Mouse (Mus musculus): ENCODE data around the gene Selenbp2. TPM values are rescaled to one million over a fixed set of nuclear protein-coding genes. Genes with fewer than 3 reads are reported as not detected.
"Not testable (repeated sequence)": the region's sequence is repeated elsewhere in the genome, so short reads cannot be mapped to it uniquely, and the experiment has no call there.

Selenbp2 gene
- total RNA-seq, 2 experiments from 2014 or later: 1.7 to 2.6 TPM

GRCm38 (mm10) chr3:94691694-94692093, 1.7 kb upstream of the Selenbp2 start:
- not testable (repeated sequence) for DNase-seq

GRCm38 (mm10) chr3:94693874-94694273, 518 bp downstream of the Selenbp2 start:
- DNase-seq: not testable (repeated sequence)

GRCm38 (mm10) chr3:94695591-94695990, 2.2 kb downstream of the Selenbp2 start:
- not testable (repeated sequence) for DNase-seq

- DNase-seq: not testable (repeated sequence)
Measured at GRCm38 (mm10) chr3:94696257-94696656, 2.9 kb downstream of the Selenbp2 start.

- not testable (repeated sequence) for DNase-seq
Measured at GRCm38 (mm10) chr3:94702163-94702810, 8.9 kb downstream of the Selenbp2 start.

GRCm38 (mm10) chr3:94702856-94703255, 9.5 kb downstream of the Selenbp2 start:
- no peak for DNase-seq

GRCm38 (mm10) chr3:94703364-94703763, 10.0 kb downstream of the Selenbp2 start:
- DNase-seq: not testable (repeated sequence)

- DNase-seq: not testable (repeated sequence)
Measured at GRCm38 (mm10) chr3:94710591-94710990, 17.2 kb downstream of the Selenbp2 start.

GRCm38 (mm10) chr3:94713424-94713823, 20.1 kb downstream of the Selenbp2 start:
- not testable (repeated sequence) for DNase-seq

- not testable (repeated sequence) for DNase-seq
Measured at GRCm38 (mm10) chr3:94718253-94718652, 24.9 kb downstream of the Selenbp2 start.

- not testable (repeated sequence) for DNase-seq
Measured at GRCm38 (mm10) chr3:94723637-94724036, 30.3 kb downstream of the Selenbp2 start.

- no peak for DNase-seq
Measured at GRCm38 (mm10) chr3:94745691-94746090, 52.3 kb downstream of the Selenbp2 start.

Other genes starting within 250 kb of the Selenbp2 start
- gene Oaz3, start 249.6 kb upstream of the Selenbp2 start, total RNA-seq (2021): not detected
- gene Celf3, start 215.3 kb upstream of the Selenbp2 start, total RNA-seq (2021): 100 to 1,000 TPM; 156 to 195 TPM
- 1 to 10 TPM; 5.7 to 6.3 TPM for gene Riiad1, start 213.2 kb upstream of the Selenbp2 start, total RNA-seq (2021)
- 100 to 1,000 TPM; 113 to 119 TPM for gene Snx27, start 110.8 kb upstream of the Selenbp2 start, total RNA-seq (2021)
- gene Gm10972, start 50.4 kb upstream of the Selenbp2 start, total RNA-seq (2021): not detected
- 1 to 10 TPM; 2.7 to 2.9 TPM for gene Tuft1, start 34.7 kb upstream of the Selenbp2 start, total RNA-seq (2021)
- gene Cgn, start 92.9 kb downstream of the Selenbp2 start, total RNA-seq (2021): 1 to 10 TPM; 3.2 to 3.6 TPM
- 10 to 100 TPM; 54.4 to 62.5 TPM for gene Pogz, start 144.0 kb downstream of the Selenbp2 start, total RNA-seq (2021)
- 100 to 1,000 TPM; 275 to 292 TPM for gene Psmb4, start 193.4 kb downstream of the Selenbp2 start, total RNA-seq (2021)
- gene Selenbp1, start 239.5 kb downstream of the Selenbp2 start, total RNA-seq (2021): 10 to 100 TPM in 1 of 2 experiments, 1 to 10 TPM in 1; 9.2 to 10.2 TPM

Data from layer of hippocampus, postnatal 36 days (tissue).